Mouse (Mus musculus): ENCODE data around the gene Cdk16. TPM values are rescaled to one million over a fixed set of nuclear protein-coding genes. Genes with fewer than 3 reads are reported as not detected.

Gene Cdk16
- total RNA-seq, 2 experiments from 2014 or later: 128 to 139 TPM

Other genes starting within 250 kb of the Cdk16 start
- gene Rgn, start 138.2 kb upstream of the Cdk16 start, total RNA-seq (2021): under 1 TPM in 1 of 2 experiments, not detected in 1; 0.32 TPM
- gene Rbm10, start 70.5 kb upstream of the Cdk16 start, total RNA-seq (2021): 10 to 100 TPM; 15.7 to 20.5 TPM
- 100 to 1,000 TPM; 310 to 341 TPM for gene Ndufb11, start 70.3 kb upstream of the Cdk16 start, total RNA-seq (2021)
- 100 to 1,000 TPM; 168 to 175 TPM for gene Uba1, start 29.6 kb upstream of the Cdk16 start, total RNA-seq (2021)
- gene Usp11, start 16.0 kb downstream of the Cdk16 start, total RNA-seq (2021): 1 to 10 TPM; 7.0 to 9.2 TPM
- 10 to 100 TPM; 78.8 to 79.6 TPM for gene Araf, start 109.9 kb downstream of the Cdk16 start, total RNA-seq (2021)
- gene Timp1, start 182.2 kb downstream of the Cdk16 start, total RNA-seq (2021): 10 to 100 TPM in 1 of 2 experiments, 1 to 10 TPM in 1; 7.9 to 22.1 TPM
- gene Syn1, start 233.1 kb downstream of the Cdk16 start, total RNA-seq (2021): 1 to 10 TPM in 1 of 2 experiments, under 1 TPM in 1; 0.56 to 1.1 TPM
- 1 to 10 TPM; 6.7 to 8.6 TPM for gene Cfp, start 243.6 kb downstream of the Cdk16 start, total RNA-seq (2021)

Measured in gastrocnemius, postnatal 10 days (tissue).